Mouse (Mus musculus): ENCODE data around the gene BC024978.

DNA sequence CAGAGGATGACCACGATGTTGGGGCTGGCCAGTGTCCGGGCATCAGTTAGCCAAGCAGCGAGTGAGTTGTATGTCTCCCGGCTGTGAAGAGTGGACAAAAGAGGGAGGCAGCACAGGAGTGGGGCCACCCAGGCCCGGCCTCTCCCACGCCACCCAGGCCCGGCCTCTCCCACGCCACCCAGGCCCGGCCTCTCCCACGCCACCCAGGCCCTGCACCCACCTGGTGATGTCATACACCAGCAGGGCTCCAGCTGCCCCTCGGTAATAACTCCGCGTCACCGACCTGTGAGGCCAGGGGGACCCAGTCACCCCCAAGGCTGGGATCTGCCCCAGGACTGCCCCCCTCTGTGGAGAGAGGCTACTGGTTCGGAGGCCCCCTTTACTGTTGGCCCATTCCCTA is 21.1 kb upstream of the BC024978 start:
- no peak for TF ChIP-seq TAL1 (IDR thresholded peaks at IDR 0.05; ENCODE audit: low read length)
- TF ChIP-seq GATA1 (IDR thresholded peaks at IDR 0.05; ENCODE audit: low read length), result no peak

All from erythroblast, embryonic 14.5 days (primary cell).